Comparison of ENCODE assay signal across 8 mouse cellular contexts in the genomic region with DNA sequence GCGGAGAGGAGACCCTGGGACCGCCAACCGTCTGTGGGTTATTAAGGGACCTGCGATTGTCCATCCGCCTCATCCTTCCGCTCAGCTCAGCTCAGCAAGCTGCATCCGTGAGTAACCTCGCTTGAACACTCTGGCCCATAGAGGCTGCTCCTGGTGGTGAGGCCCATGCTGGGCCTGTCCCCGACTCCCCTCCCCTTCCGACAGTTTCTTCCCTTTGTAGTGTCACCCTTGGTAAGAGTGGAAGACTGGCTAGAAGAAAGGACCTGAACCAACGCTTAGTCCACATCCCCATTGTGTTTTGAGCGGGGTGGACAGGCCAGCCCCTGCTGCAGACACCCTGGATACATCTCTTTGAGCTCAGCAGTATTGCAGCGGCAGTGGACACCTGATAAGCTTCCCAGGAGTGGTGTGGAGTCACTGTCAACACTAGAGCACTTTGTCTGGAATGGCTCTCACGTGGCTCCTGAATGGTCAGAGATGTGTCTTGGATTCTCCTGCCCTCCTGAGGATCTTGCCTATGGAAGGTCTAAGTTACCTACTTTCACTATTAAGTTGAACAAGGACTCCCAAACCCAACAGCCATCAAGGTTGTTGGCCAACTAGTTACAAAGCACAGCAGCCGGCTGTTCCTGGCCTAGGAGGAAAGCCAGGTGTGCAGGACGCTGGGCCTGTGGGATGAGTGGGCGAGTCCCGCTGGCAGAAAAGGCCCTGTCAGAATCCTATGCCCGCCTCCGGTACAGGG. TPM values are rescaled to one million over a fixed set of nuclear protein-coding genes. Genes with fewer than 3 reads are reported as not detected.
DNase-seq lines count a peak whose midpoint lies in the region; ATAC-seq and TF ChIP-seq lines count a peak whose summit lies in the region.

No protein-coding gene starts in this region.

- H3K4me1 ChIP-seq in lung, embryonic 14.5 days (ENCODE audit: insufficient read depth) = peaks cover 5% of the 10 kb centered on the region; the same call in 1 of the 2 replicates
- H3K4me1 ChIP-seq in intestine, embryonic 15.5 days (replicated peaks) = peaks cover 15% of the 10 kb centered on the region

- DNase-seq in adrenal gland, adult (ENCODE audit: inconsistent age in 2 of 2, low spot score in 1 of 2) = peak; percentile 46 to 66
- DNase-seq in adrenal gland, adult 18-20 months (ENCODE audit: low spot score in 2 of 2) = no peak
- DNase-seq in lung, embryonic 14.5 days = no peak
- no peak for DNase-seq in lung, postnatal 36 days
- peak; percentile 35 for DNase-seq in neural tube, embryonic 10.5 days (ENCODE audit: extremely low spot score, low spot score)
- no peak for DNase-seq in urinary bladder, postnatal 25 days (ENCODE audit: low spot score)
- DNase-seq in right cerebral cortex, adult 2 months (ENCODE audit: low spot score in 2 of 2) = no peak

- H3K27me3 ChIP-seq in lung, embryonic 14.5 days (ENCODE audit: insufficient read depth, low read length) = no peaks in the 10 kb centered on the region
- H3K27me3 ChIP-seq in intestine, embryonic 15.5 days (replicated peaks) = no peaks in the 10 kb centered on the region

- WGBS in lung, embryonic 14.5 days = 28% methylated on average over 20 of the region's 20 CpGs
- 29% methylated on average over 20 of the region's 20 CpGs for WGBS in intestine, embryonic 15.5 days

- H3K9ac ChIP-seq in lung, embryonic 14.5 days = peak overlapping the region; percentile 59
- peak overlapping the region; percentile 56 for H3K9ac ChIP-seq in intestine, embryonic 15.5 days

- no peaks in the 10 kb centered on the region for H3K9me3 ChIP-seq in lung, embryonic 14.5 days (ENCODE audit: low read depth, low read length)
- no peaks in the 10 kb centered on the region for H3K9me3 ChIP-seq in intestine, embryonic 15.5 days

- H3K36me3 ChIP-seq in lung, embryonic 14.5 days (ENCODE audit: insufficient read depth) = peaks cover 34% of the 10 kb centered on the region
- H3K36me3 ChIP-seq in intestine, embryonic 15.5 days = peaks cover 15% of the 10 kb centered on the region; the same call in 1 of the 2 replicates

- peak overlapping the region; percentile 55 for H3K4me3 ChIP-seq in lung, embryonic 14.5 days (ENCODE audit: low read depth, low read length)
- H3K4me3 ChIP-seq in intestine, embryonic 15.5 days (replicated peaks) = peak overlapping the region; percentile 49

- peak overlapping the region; percentile 65; the same call in 1 of the 2 replicates for H3K27ac ChIP-seq in lung, embryonic 14.5 days (ENCODE audit: low read depth)
- H3K27ac ChIP-seq in intestine, embryonic 15.5 days = peak overlapping the region; percentile 45

- peak overlapping the region; percentile 84 for H3K4me2 ChIP-seq in lung, embryonic 14.5 days
- peak overlapping the region; percentile 88 for H3K4me2 ChIP-seq in intestine, embryonic 15.5 days (replicated peaks)

- ATAC-seq in lung, embryonic 14.5 days (ENCODE audit: insufficient read depth) = peak; percentile 45
- peak; percentile 64 for ATAC-seq in intestine, embryonic 15.5 days

- TF ChIP-seq CTCF in lung, embryonic 14.5 days (IDR thresholded peaks at IDR 0.05; ENCODE audit: low read depth) = no peak

RNA-seq across cellular contexts. Expression of a gene that starts 0.8 kb away (rescaled TPM):
- 1 to 10 TPM; 6.5 to 8.2 TPM for total RNA-seq in adrenal gland, adult 18-20 months (2021)
- polyA plus RNA-seq in lung, embryonic 14.5 days (2014; fragmentation: Nextera tagmentation; extraction: Ambion mirVana) = 7.0 and 8.1 TPM in 2 replicates
- polyA plus RNA-seq in intestine, embryonic 15.5 days (2015; fragmentation: Nextera tagmentation; extraction: Ambion mirVana) = 4.8 and 6.1 TPM in 2 replicates

RNA-seq across cellular contexts. Expression of a gene that starts 16.0 kb away (rescaled TPM):
- total RNA-seq in adrenal gland, adult 18-20 months (2021) = 10 to 100 TPM; 24.5 to 25.2 TPM
- polyA plus RNA-seq in lung, embryonic 14.5 days (2014; fragmentation: Nextera tagmentation; extraction: Ambion mirVana) = 8.6 and 8.8 TPM in 2 replicates
- 5.4 and 6.1 TPM in 2 replicates for polyA plus RNA-seq in intestine, embryonic 15.5 days (2015; fragmentation: Nextera tagmentation; extraction: Ambion mirVana)

Comparison
In these comparisons a context has a peak if more than half of its experiments do, and no peak if none do; other contexts are left out.
1. DNase-seq: peak in adrenal gland, adult (2 of 2) and neural tube, embryonic 10.5 days (single experiment); none in adrenal gland, adult 18-20 months (0 of 2), lung, embryonic 14.5 days (single experiment), lung, postnatal 36 days (single experiment), urinary bladder, postnatal 25 days (single experiment) and right cerebral cortex, adult 2 months (0 of 2).